Mouse (Mus musculus): ENCODE results near the gene Ntf3. TPM values are rescaled to one million over a fixed set of nuclear protein-coding genes. Genes with fewer than 3 reads are reported as not detected.

The Ntf3 gene
- polyA plus RNA-seq (2012; fragmentation: generic; extraction: Trizol) = not detected

DNA sequence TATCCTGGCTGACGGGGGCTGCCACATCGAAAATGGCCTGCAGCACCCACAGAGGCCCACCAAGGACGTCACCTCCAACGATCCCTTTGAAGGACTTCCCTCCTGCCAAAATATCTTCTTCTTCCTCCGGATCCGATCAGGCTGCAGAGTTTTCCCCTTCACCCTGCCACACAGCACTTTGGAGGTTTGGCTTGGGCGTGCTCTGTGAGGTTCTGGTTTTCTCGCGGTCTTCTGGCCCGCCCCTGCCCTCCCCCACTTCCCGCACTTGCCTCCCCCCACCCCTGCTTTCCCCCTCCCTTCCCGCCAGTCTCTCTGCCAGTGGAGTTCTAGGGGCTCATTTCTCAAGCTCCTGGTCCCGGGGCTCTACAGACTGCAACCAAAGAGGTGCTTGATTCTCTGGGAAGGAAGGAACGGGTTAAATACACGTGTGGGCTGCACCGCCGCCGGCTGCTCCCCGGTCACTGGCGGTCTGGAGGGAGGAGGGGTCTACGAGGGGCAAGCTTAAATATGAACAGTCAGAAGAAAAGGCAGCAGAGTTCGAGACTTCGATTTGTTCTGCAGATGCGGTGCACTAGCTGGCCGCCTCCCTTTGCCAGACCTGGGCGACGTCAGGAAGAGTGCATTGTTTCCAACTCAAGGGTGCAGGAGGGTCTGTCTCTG lies at the start of gene Ntf3:
Gene Ntf3, minus strand, starts transcription at position 363 of the 660 bp plus-strand sequence.
- H3K79me2 ChIP-seq (ENCODE audit: control insufficient read depth, insufficient read depth) = no peaks in the 10 kb centered on the region
- TF ChIP-seq POLR2AphosphoS2 (IDR thresholded peaks at IDR 0.05; ENCODE audit: insufficient read length, low read depth) = no peak
- no peak for TF ChIP-seq CEBPB (IDR thresholded peaks at IDR 0.05; ENCODE audit: insufficient read depth, poor library complexity, severe bottlenecking)
- TF ChIP-seq SRF (IDR thresholded peaks at IDR 0.05; ENCODE audit: control insufficient read depth, insufficient read length, low read depth) = no peak
- TF ChIP-seq TCF12 (IDR thresholded peaks at IDR 0.05; ENCODE audit: insufficient read depth, poor library complexity, severe bottlenecking) = no peak
- TF ChIP-seq MYOD1 (IDR thresholded peaks at IDR 0.05; ENCODE audit: control insufficient read depth in 1 of 3, insufficient read length in 2 of 3, low read depth in 2 of 3) = no peak
- no peak for TF ChIP-seq E2F4 (IDR thresholded peaks at IDR 0.05; ENCODE audit: insufficient read depth)
- no peak for TF ChIP-seq MYOG (IDR thresholded peaks at IDR 0.05; ENCODE audit: control insufficient read depth in 1 of 3, insufficient read depth in 1 of 3, insufficient read length in 2 of 3, low read depth in 2 of 3)
- no peak for TF ChIP-seq REST (IDR thresholded peaks at IDR 0.05; ENCODE audit: insufficient read depth, insufficient read length)
- no peak for TF ChIP-seq MAX (IDR thresholded peaks at IDR 0.05; ENCODE audit: low read depth)
- TF ChIP-seq USF1 (IDR thresholded peaks at IDR 0.05; ENCODE audit: low read depth) = no peak
- TF ChIP-seq TCF3 (IDR thresholded peaks at IDR 0.05; ENCODE audit: insufficient read length, low read depth) = no peak
- no peak for TF ChIP-seq POLR2A (IDR thresholded peaks at IDR 0.05; ENCODE audit: insufficient read length, low read depth)
- no peak within 1 kb of the TSS for H3K4me3 ChIP-seq
- no peak within 1 kb of the TSS for H3ac ChIP-seq (ENCODE audit: control insufficient read depth, insufficient read length)
- H3K27me3 ChIP-seq (ENCODE audit: control insufficient read depth, insufficient read depth, insufficient read length) = peaks cover 12% of the 10 kb centered on the region
- no peak within 1 kb of the TSS for H3K4me2 ChIP-seq (ENCODE audit: low read depth)
- no peaks in the 10 kb centered on the region for H3K36me3 ChIP-seq (ENCODE audit: control insufficient read depth, insufficient read depth)

DNA sequence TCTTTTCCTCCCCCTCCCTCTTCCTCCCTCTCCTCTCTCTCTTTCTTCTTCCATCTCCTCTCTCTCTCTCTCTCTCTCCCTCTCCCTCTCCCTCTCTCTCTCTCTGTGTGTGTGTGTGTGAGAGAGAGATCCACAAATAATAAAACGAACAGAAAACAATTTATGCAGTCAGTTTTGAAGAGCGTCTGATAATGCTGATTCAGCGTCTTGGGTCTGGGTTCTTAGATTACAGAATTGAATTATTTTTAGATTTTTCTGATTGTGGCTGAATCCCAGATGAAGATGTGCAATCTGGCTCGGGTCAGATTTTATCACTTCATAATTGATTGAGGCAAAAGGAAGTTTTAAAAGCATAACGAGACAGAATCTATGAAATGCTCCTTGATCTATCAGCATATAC lies 46.6 kb upstream of the Ntf3 start:
- Histone ChIP-seq H3K79me2 (ENCODE audit: control insufficient read depth, insufficient read depth) (no peaks in the 10 kb centered on the region), H3ac (ENCODE audit: control insufficient read depth, insufficient read length) (no peak overlapping the region), H3K4me2 (ENCODE audit: low read depth) (no peak overlapping the region), H3K4me3 (no peak overlapping the region), H3K27me3 (ENCODE audit: control insufficient read depth, insufficient read depth, insufficient read length) (no peaks in the 10 kb centered on the region), H3K36me3 (ENCODE audit: control insufficient read depth, insufficient read depth) (no peaks in the 10 kb centered on the region)
- TF ChIP-seq USF1 (IDR thresholded peaks at IDR 0.05; ENCODE audit: low read depth) (no peak), POLR2AphosphoS2 (IDR thresholded peaks at IDR 0.05; ENCODE audit: insufficient read length, low read depth) (no peak), TCF12 (IDR thresholded peaks at IDR 0.05; ENCODE audit: insufficient read depth, poor library complexity, severe bottlenecking) (no peak), MYOG (IDR thresholded peaks at IDR 0.05; ENCODE audit: control insufficient read depth in 1 of 3, insufficient read depth in 1 of 3, insufficient read length in 2 of 3, low read depth in 2 of 3) (no peak)

DNA sequence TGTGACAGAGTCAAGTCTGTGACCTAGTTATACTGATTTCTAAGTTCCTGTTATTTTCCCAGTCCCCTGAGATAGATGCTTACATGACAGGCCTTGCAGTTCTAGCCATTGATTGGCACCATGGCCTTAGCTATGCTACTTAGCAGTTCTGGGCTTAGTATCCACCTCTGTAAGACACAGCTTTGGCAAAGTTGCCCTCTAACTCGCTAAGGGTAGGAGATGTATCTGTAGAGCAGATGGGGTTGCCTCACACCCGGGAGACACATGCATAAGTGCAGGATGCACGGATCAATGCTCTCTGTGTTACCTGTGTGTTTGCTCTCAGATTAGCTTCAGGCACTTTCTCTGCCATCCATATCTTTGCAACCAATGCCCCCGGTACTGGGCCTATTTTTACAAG lies 36.7 kb upstream of the Ntf3 start:
- Histone ChIP-seq H3K4me2 (ENCODE audit: low read depth) (no peak overlapping the region), H3K79me2 (ENCODE audit: control insufficient read depth, insufficient read depth) (no peaks in the 10 kb centered on the region), H3K36me3 (ENCODE audit: control insufficient read depth, insufficient read depth) (no peaks in the 10 kb centered on the region), H3ac (ENCODE audit: control insufficient read depth, insufficient read length) (no peak overlapping the region), H3K27me3 (ENCODE audit: control insufficient read depth, insufficient read depth, insufficient read length) (no peaks in the 10 kb centered on the region), H3K4me3 (no peak overlapping the region)
- TF ChIP-seq CEBPB (IDR thresholded peaks at IDR 0.05; ENCODE audit: insufficient read depth, poor library complexity, severe bottlenecking) = no peak
- no peak for TF ChIP-seq POLR2AphosphoS2 (IDR thresholded peaks at IDR 0.05; ENCODE audit: insufficient read length, low read depth)
- no peak for TF ChIP-seq MYOD1 (IDR thresholded peaks at IDR 0.05; ENCODE audit: control insufficient read depth in 1 of 3, insufficient read length in 2 of 3, low read depth in 2 of 3)
- no peak for TF ChIP-seq SRF (IDR thresholded peaks at IDR 0.05; ENCODE audit: control insufficient read depth, insufficient read length, low read depth)
- no peak for TF ChIP-seq USF1 (IDR thresholded peaks at IDR 0.05; ENCODE audit: low read depth)
- no peak for TF ChIP-seq TCF12 (IDR thresholded peaks at IDR 0.05; ENCODE audit: insufficient read depth, poor library complexity, severe bottlenecking)

DNA sequence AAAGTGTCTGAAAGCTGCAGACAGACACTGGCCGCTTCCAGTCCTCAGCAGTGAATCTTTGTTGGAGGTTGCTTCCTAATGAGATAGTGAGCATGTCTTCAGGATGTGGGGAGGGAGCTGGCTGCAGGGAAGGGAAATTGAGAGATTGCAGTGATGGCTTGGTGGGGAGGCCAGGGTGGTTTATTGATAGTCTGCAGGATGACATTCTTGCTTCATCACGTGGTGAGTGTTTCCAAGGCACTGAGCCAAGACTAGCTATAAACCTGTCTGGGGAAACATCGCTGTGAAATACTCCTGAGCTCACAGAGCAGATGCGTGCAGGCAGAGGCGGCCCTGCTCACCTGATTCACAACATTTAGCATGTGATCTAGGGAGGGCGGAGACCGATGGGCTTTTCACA lies 36.2 kb upstream of the Ntf3 start:
- Histone ChIP-seq H3K27me3 (ENCODE audit: control insufficient read depth, insufficient read depth, insufficient read length) (no peaks in the 10 kb centered on the region), H3ac (ENCODE audit: control insufficient read depth, insufficient read length) (no peak overlapping the region), H3K4me2 (ENCODE audit: low read depth) (no peak overlapping the region), H3K4me3 (no peak overlapping the region), H3K36me3 (ENCODE audit: control insufficient read depth, insufficient read depth) (no peaks in the 10 kb centered on the region), H3K79me2 (ENCODE audit: control insufficient read depth, insufficient read depth) (no peaks in the 10 kb centered on the region)
- TF ChIP-seq MAX (IDR thresholded peaks at IDR 0.05; ENCODE audit: low read depth) (no peak), TCF3 (IDR thresholded peaks at IDR 0.05; ENCODE audit: insufficient read length, low read depth) (no peak), POLR2A (IDR thresholded peaks at IDR 0.05; ENCODE audit: insufficient read length, low read depth) (no peak), SRF (IDR thresholded peaks at IDR 0.05; ENCODE audit: control insufficient read depth, insufficient read length, low read depth) (no peak), CEBPB (IDR thresholded peaks at IDR 0.05; ENCODE audit: insufficient read depth, poor library complexity, severe bottlenecking) (no peak), MYOD1 (IDR thresholded peaks at IDR 0.05; ENCODE audit: control insufficient read depth in 1 of 3, insufficient read length in 2 of 3, low read depth in 2 of 3) (no peak), POLR2AphosphoS2 (IDR thresholded peaks at IDR 0.05; ENCODE audit: insufficient read length, low read depth) (no peak), E2F4 (IDR thresholded peaks at IDR 0.05; ENCODE audit: insufficient read depth) (no peak), TCF12 (IDR thresholded peaks at IDR 0.05; ENCODE audit: insufficient read depth, poor library complexity, severe bottlenecking) (no peak), USF1 (IDR thresholded peaks at IDR 0.05; ENCODE audit: low read depth) (no peak), MYOG (IDR thresholded peaks at IDR 0.05; ENCODE audit: control insufficient read depth in 1 of 3, insufficient read depth in 1 of 3, insufficient read length in 2 of 3, low read depth in 2 of 3) (no peak), REST (IDR thresholded peaks at IDR 0.05; ENCODE audit: insufficient read depth, insufficient read length) (no peak)

DNA sequence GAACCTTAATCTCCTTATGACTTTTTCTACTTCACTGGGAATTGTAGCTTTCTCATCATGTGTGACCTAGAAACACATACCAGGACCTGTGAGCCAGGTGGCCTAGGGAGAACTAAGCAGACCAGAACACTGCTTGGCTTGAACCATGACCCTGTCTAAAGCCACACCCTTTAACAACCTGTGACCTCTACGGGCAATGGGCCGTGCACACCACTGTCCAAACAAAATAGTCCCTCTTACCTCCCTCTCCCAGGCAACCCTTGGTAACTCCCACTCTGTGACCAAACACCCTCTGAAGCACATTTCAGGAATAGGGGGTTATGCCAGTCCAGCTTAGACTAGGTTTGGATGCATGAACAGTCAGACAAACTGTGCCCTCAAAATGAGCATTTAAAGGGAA lies 35.0 kb upstream of the Ntf3 start:
- H3K4me2 ChIP-seq (ENCODE audit: low read depth) = no peak overlapping the region

More for the DNA sequence above, 35.0 kb upstream of the Ntf3 start:
- Histone ChIP-seq H3ac (ENCODE audit: control insufficient read depth, insufficient read length) (no peak overlapping the region), H3K4me3 (no peak overlapping the region), H3K36me3 (ENCODE audit: control insufficient read depth, insufficient read depth) (no peaks in the 10 kb centered on the region), H3K27me3 (ENCODE audit: control insufficient read depth, insufficient read depth, insufficient read length) (no peaks in the 10 kb centered on the region), H3K79me2 (ENCODE audit: control insufficient read depth, insufficient read depth) (no peaks in the 10 kb centered on the region)
- TF ChIP-seq REST (IDR thresholded peaks at IDR 0.05; ENCODE audit: insufficient read depth, insufficient read length) (no peak), E2F4 (IDR thresholded peaks at IDR 0.05; ENCODE audit: insufficient read depth) (no peak), CEBPB (IDR thresholded peaks at IDR 0.05; ENCODE audit: insufficient read depth, poor library complexity, severe bottlenecking) (no peak), SRF (IDR thresholded peaks at IDR 0.05; ENCODE audit: control insufficient read depth, insufficient read length, low read depth) (no peak), MYOD1 (IDR thresholded peaks at IDR 0.05; ENCODE audit: control insufficient read depth in 1 of 3, insufficient read length in 2 of 3, low read depth in 2 of 3) (no peak), POLR2A (IDR thresholded peaks at IDR 0.05; ENCODE audit: insufficient read length, low read depth) (no peak), MAX (IDR thresholded peaks at IDR 0.05; ENCODE audit: low read depth) (no peak), POLR2AphosphoS2 (IDR thresholded peaks at IDR 0.05; ENCODE audit: insufficient read length, low read depth) (no peak), MYOG (IDR thresholded peaks at IDR 0.05; ENCODE audit: control insufficient read depth in 1 of 3, insufficient read depth in 1 of 3, insufficient read length in 2 of 3, low read depth in 2 of 3) (no peak)

Measured in myocyte (in vitro differentiated cells).